Mouse (Mus musculus) lung, adult 2 months (tissue): ENCODE results near the gene Sumo1.

Experiments used
- CTCF ChIP-seq: fragments of 200-500 bp; IDR thresholded peaks from 2 replicates; pipeline ENCODE4 v1.5.1; 2011; ENCODE audit warnings: mild to moderate bottlenecking, low read length, control low read depth; ENCODE audit not compliant: insufficient read depth
- POLR2A ChIP-seq: fragments of 200-500 bp; IDR thresholded peaks from 2 replicates; pipeline ENCODE4 v1.6.1; 2011; ENCODE audit warnings: low read depth, mild to moderate bottlenecking, control low read depth, low read length, borderline replicate concordance; ENCODE audit errors: extremely low read depth

GRCm38 (mm10) chr1:59566926-59567325 lies 103.7 kb downstream of the Sumo1 start:
- TF ChIP-seq CTCF, result no peak
- TF ChIP-seq POLR2A, result no peak
